Mouse (Mus musculus): ENCODE results near the gene Tex52. TPM values are rescaled to one million over a fixed set of nuclear protein-coding genes. Genes with fewer than 3 reads are reported as not detected.

The Tex52 gene
- total and polyA plus RNA-seq, 2 experiments from 2014 or later, result not detected

- Histone ChIP-seq H3K27ac (ENCODE audit: low read depth) (no peak overlapping the region), H3K27me3 (ENCODE audit: control insufficient read depth, insufficient read depth, low read length) (no peaks in the 10 kb centered on the region), H3K4me1 (ENCODE audit: control insufficient read depth, insufficient read depth) (peaks cover 11% of the 10 kb centered on the region; the same call in 1 of the 2 replicates), H3K9me3 (replicated peaks; ENCODE audit: control insufficient read depth, low read length) (no peaks in the 10 kb centered on the region), H3K4me2 (ENCODE audit: low read depth, low read length) (no peak overlapping the region), H3K4me3 (ENCODE audit: low read depth, low read length) (no peak overlapping the region), H3K36me3 (replicated peaks; ENCODE audit: control insufficient read depth, insufficient read depth, low read length) (no peaks in the 10 kb centered on the region), H3K9ac (replicated peaks; ENCODE audit: low read depth, low read length) (no peak overlapping the region)
- 70% methylated on average over 7 of the region's 7 CpGs for WGBS
- TF ChIP-seq CTCF (IDR thresholded peaks at IDR 0.05; ENCODE audit: low read depth) (no peak), EP300 (IDR thresholded peaks at IDR 0.05; ENCODE audit: low read depth) (no peak)
- ATAC-seq (ENCODE audit: insufficient read depth, low read depth) (no peak), DNase-seq (ENCODE audit: low spot score) (no peak)
Measured at GRCm38 (mm10) chr6:128397574-128398261, 22.5 kb downstream of the Tex52 start.

- WGBS, result 54% methylated on average over 3 of the region's 3 CpGs
- no peaks in the 10 kb centered on the region for H3K9me3 ChIP-seq (replicated peaks; ENCODE audit: control insufficient read depth, low read length)
- H3K36me3 ChIP-seq (replicated peaks; ENCODE audit: control insufficient read depth, insufficient read depth, low read length), result no peaks in the 10 kb centered on the region
- no peak for DNase-seq (ENCODE audit: low spot score)
- H3K4me1 ChIP-seq (ENCODE audit: control insufficient read depth, insufficient read depth), result peaks cover 7% of the 10 kb centered on the region; the same call in 1 of the 2 replicates
- TF ChIP-seq CTCF (IDR thresholded peaks at IDR 0.05; ENCODE audit: low read depth) (no peak), EP300 (IDR thresholded peaks at IDR 0.05; ENCODE audit: low read depth) (no peak)
- peak within 1 kb of the TSS; percentile 57 for H3K4me2 ChIP-seq (ENCODE audit: low read depth, low read length)
- H3K4me3 ChIP-seq (ENCODE audit: low read depth, low read length), result peak within 1 kb of the TSS; percentile 24
- H3K9ac ChIP-seq (replicated peaks; ENCODE audit: low read depth, low read length), result no peak within 1 kb of the TSS; the same call in 1 of the 2 replicates
- no peak for ATAC-seq (ENCODE audit: insufficient read depth, low read depth)
- H3K27ac ChIP-seq (ENCODE audit: low read depth), result no peak within 1 kb of the TSS
- no peaks in the 10 kb centered on the region for H3K27me3 ChIP-seq (ENCODE audit: control insufficient read depth, insufficient read depth, low read length)
Measured at GRCm38 (mm10) chr6:128398996-128399395, 23.7 kb downstream of the Tex52 start, which contains the start of gene Nrip2. Gene Nrip2, plus strand, starts transcription at chr6:128399296.

- Histone ChIP-seq H3K4me2 (ENCODE audit: low read depth, low read length) (peak overlapping the region; percentile 57), H3K9me3 (replicated peaks; ENCODE audit: control insufficient read depth, low read length) (no peaks in the 10 kb centered on the region), H3K27ac (ENCODE audit: low read depth) (no peak overlapping the region), H3K4me3 (ENCODE audit: low read depth, low read length) (peak overlapping the region; percentile 24), H3K9ac (replicated peaks; ENCODE audit: low read depth, low read length) (no peak overlapping the region; the same call in 1 of the 2 replicates), H3K4me1 (ENCODE audit: control insufficient read depth, insufficient read depth) (peaks cover 7% of the 10 kb centered on the region; the same call in 1 of the 2 replicates), H3K36me3 (replicated peaks; ENCODE audit: control insufficient read depth, insufficient read depth, low read length) (no peaks in the 10 kb centered on the region), H3K27me3 (ENCODE audit: control insufficient read depth, insufficient read depth, low read length) (no peaks in the 10 kb centered on the region)
- ATAC-seq (ENCODE audit: insufficient read depth, low read depth) (peak; percentile 68), DNase-seq (ENCODE audit: low spot score) (peak; percentile 24)
- WGBS, result 28% methylated on average over 21 of the region's 21 CpGs
- TF ChIP-seq CTCF (IDR thresholded peaks at IDR 0.05; ENCODE audit: low read depth), result no peak
- TF ChIP-seq EP300 (IDR thresholded peaks at IDR 0.05; ENCODE audit: low read depth), result no peak
Measured at GRCm38 (mm10) chr6:128399421-128400185, 24.3 kb downstream of the Tex52 start.

- no peak for TF ChIP-seq CTCF (IDR thresholded peaks at IDR 0.05; ENCODE audit: low read depth)
- TF ChIP-seq EP300 (IDR thresholded peaks at IDR 0.05; ENCODE audit: low read depth), result no peak
- H3K9ac ChIP-seq (replicated peaks; ENCODE audit: low read depth, low read length), result no peak overlapping the region
- H3K27me3 ChIP-seq (ENCODE audit: control insufficient read depth, insufficient read depth, low read length), result no peaks in the 10 kb centered on the region
- no peak overlapping the region for H3K4me3 ChIP-seq (ENCODE audit: low read depth, low read length)
- no peak overlapping the region for H3K27ac ChIP-seq (ENCODE audit: low read depth)
- no peaks in the 10 kb centered on the region for H3K9me3 ChIP-seq (replicated peaks; ENCODE audit: control insufficient read depth, low read length)
- H3K4me2 ChIP-seq (ENCODE audit: low read depth, low read length), result no peak overlapping the region
- peaks cover 23% of the 10 kb centered on the region for H3K36me3 ChIP-seq (replicated peaks; ENCODE audit: control insufficient read depth, insufficient read depth, low read length)
- H3K4me1 ChIP-seq (ENCODE audit: control insufficient read depth, insufficient read depth), result 0 out of 2 replicates have a peak, but pooled peaks cover 4% of the 10 kb centered on the region
- ATAC-seq (ENCODE audit: insufficient read depth, low read depth) (no peak), DNase-seq (ENCODE audit: low spot score) (no peak)
- WGBS, result 41% methylated on average over 5 of the region's 5 CpGs
Measured at GRCm38 (mm10) chr6:128404708-128405107, 29.5 kb downstream of the Tex52 start.

GRCm38 (mm10) chr6:128408544-128409125 lies 33.4 kb downstream of the Tex52 start:
- 85% methylated on average over 7 of the region's 7 CpGs for WGBS
- Histone ChIP-seq H3K4me2 (ENCODE audit: low read depth, low read length) (no peak overlapping the region), H3K4me3 (ENCODE audit: low read depth, low read length) (no peak overlapping the region), H3K9ac (replicated peaks; ENCODE audit: low read depth, low read length) (no peak overlapping the region), H3K36me3 (replicated peaks; ENCODE audit: control insufficient read depth, insufficient read depth, low read length) (peaks cover 57% of the 10 kb centered on the region), H3K4me1 (ENCODE audit: control insufficient read depth, insufficient read depth) (no peaks in the 10 kb centered on the region), H3K9me3 (replicated peaks; ENCODE audit: control insufficient read depth, low read length) (no peaks in the 10 kb centered on the region), H3K27me3 (ENCODE audit: control insufficient read depth, insufficient read depth, low read length) (no peaks in the 10 kb centered on the region), H3K27ac (ENCODE audit: low read depth) (no peak overlapping the region)
- ATAC-seq (ENCODE audit: insufficient read depth, low read depth), result no peak
- no peak for DNase-seq (ENCODE audit: low spot score)
- TF ChIP-seq EP300 (IDR thresholded peaks at IDR 0.05; ENCODE audit: low read depth), result no peak
- no peak for TF ChIP-seq CTCF (IDR thresholded peaks at IDR 0.05; ENCODE audit: low read depth)

Data from heart, postnatal 0 days (tissue).